Mouse (Mus musculus) myocyte (in vitro differentiated cells): Measurements from ENCODE around the gene Echdc3.

Experiments
- POLR2A ChIP-seq: IDR thresholded peaks from one replicate; pipeline ENCODE4 v1.6.1; 2011; ENCODE audit warnings: low read depth, mild to moderate bottlenecking, control low read depth, moderate library complexity; ENCODE audit not compliant: insufficient read length
- POLR2AphosphoS2 ChIP-seq: IDR thresholded peaks from one replicate; pipeline ENCODE4 v1.6.1; 2011; ENCODE audit warnings: low read depth, control low read depth; ENCODE audit not compliant: insufficient read length
- TCF12 ChIP-seq: IDR thresholded peaks from one replicate; pipeline ENCODE4 v1.6.1; 2011; ENCODE audit warnings: mild to moderate bottlenecking, control low read depth; ENCODE audit not compliant: poor library complexity, insufficient read depth, severe bottlenecking

DNA sequence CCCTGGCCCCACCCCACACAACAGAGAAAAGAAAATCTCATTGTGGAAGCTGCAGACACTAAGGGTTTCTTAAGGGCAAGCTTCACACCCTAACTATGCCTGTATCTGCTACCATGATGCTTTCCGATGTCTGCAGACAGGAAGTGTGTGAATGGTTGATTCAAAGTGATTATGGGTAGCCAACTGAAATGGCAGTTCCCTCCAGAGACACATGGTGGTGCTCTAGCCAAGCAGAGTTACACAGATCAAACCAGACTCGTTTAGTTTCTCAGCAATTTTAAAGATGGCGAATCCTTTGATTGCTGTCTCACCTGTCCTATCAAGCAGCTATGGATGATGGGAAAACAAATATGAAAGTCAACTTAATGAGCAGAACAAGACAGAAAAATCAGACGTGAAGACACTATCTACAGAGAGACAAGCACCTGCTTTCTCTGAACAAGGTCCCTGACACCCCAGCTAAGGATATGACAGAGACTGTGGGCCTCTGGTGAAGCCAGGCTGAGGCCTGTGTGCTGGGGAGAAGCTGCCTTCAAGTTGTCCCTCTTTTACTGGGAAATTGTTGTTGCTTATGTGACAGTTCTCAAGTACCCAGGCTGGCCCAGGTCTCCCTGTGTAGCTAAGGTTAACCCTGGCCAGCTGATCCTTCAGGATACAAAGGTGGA lies 7.4 kb upstream of the Echdc3 start:
- TF ChIP-seq POLR2A (no peak), TCF12 (no peak), POLR2AphosphoS2 (no peak)
